Mouse (Mus musculus): Measurements from ENCODE around the gene Arhgef3. TPM values are rescaled to one million over a fixed set of nuclear protein-coding genes. Genes with fewer than 3 reads are reported as not detected.

The Arhgef3 gene
- total RNA-seq, 2 experiments from 2014 or later: 77.1 to 79.5 TPM

DNA sequence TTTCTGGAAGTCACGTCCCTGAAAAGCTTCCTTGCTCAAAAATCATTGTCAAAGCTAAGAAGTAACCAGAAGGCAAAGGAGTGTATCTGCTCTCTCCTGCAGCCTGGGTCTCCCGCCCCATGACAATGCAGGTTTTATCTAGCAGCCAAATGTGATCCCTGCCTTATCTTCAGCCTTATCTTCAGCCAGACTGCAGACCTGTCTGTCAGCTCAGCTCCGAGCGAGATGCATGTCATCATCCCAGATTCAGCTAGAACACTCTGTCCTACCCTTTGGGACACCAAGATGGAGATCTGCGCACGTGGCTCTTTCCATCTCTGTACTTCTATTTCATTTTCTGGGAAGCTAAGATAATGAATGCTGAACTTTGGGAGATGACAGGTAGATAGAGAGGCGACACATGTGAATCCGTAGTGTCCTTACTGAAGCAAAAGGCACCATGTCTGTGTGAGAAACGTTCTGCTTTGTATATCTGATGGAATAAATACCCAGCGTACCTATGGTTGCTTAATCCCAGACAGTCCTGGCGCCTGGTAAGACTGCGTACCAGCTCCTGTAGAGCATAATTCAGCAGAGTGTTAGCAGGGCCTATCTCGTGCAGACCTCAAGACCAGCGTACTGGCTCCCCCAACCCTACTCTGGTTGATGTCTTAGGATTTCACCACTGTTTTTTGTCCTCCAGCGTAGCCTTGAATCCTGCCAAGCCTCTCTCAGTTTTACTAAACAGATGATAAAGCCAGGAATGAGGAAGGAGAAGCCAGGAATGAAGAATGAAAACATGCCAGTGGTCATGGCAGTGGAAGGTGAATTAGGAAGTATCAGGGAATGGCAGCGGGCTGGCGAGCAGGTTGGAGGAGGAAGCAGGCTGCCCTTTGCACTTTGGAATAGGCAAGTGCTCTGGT, 235.4 kb downstream of the Arhgef3 start:
- Histone ChIP-seq H3K27ac (peak overlapping the region; percentile 70), H3K4me3 (no peak overlapping the region)
- no peak for TF ChIP-seq CTCF (conservative IDR thresholded peaks at IDR 0.05)
- no peak for DNase-seq (ENCODE audit: low spot score in 2 of 2)

- Histone ChIP-seq H3K4me3 (no peak overlapping the region), H3K27ac (peak overlapping the region; percentile 70)
- DNase-seq (ENCODE audit: low spot score in 2 of 2): no peak
- no peak for TF ChIP-seq CTCF (conservative IDR thresholded peaks at IDR 0.05)
Measured at GRCm38 (mm10) chr14:27351051-27351475, 236.4 kb downstream of the Arhgef3 start.

DNA sequence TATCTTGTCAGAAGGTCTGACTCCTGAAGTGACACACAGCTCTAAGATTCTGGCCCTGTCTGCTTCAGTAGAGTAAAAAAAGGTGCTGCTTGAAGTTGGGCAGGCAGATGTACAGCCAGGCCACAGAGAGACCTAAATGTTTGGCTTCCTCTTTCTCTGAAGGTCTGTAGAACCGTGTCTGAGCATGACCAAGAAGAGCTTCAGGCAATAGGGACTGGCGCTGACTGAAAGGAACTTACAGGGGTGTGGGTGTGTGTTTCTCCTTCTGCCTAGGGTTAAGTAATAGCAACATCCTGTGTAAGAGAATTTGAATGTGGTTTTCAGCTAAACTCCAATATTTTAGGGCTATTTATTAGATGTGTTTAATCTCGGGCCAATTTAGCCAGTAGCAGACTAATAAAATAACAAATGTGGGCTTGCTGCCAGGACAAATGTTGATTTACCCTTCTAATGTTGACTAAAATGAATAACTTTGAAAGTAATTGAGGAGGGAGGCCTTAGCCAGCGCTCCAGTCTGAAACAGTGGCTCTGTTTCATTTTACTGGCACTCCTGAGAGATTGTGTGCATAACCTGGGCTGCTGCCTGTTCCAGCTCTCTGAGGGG, 236.9 kb downstream of the Arhgef3 start:
- Histone ChIP-seq H3K27ac (peak overlapping the region; percentile 70), H3K4me3 (no peak overlapping the region)
- no peak for DNase-seq (ENCODE audit: low spot score in 2 of 2)
- TF ChIP-seq CTCF (conservative IDR thresholded peaks at IDR 0.05): no peak

DNA sequence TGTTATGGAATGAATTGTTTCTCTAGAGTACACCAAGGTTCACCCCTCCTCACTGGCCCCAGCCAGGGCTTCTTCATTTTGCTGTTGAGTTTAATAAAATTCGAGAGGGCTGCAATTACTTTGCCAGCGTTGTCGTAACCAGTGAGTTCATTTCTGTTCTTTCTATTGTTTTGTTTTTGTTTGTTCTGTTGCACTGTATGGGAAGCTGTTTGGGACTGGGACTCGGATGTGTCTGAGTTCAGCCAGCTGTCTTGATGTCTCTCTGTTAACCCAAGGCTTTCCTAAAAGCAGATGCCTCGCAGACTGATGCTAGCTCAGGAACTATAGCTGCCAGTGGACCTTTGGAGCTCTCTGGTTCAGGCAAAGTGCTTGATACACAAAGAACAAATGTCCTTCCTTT, 237.8 kb downstream of the Arhgef3 start:
- no peak for DNase-seq (ENCODE audit: low spot score in 2 of 2)
- no peak overlapping the region for H3K4me3 ChIP-seq
- no peak for TF ChIP-seq CTCF (conservative IDR thresholded peaks at IDR 0.05)
- H3K27ac ChIP-seq: peak overlapping the region; percentile 70; the same call in 1 of the 2 replicates

- no peak for DNase-seq (ENCODE audit: low spot score in 2 of 2)
- no peak overlapping the region for H3K4me3 ChIP-seq
- TF ChIP-seq CTCF (conservative IDR thresholded peaks at IDR 0.05): no peak
- no peak overlapping the region for H3K27ac ChIP-seq
Measured at GRCm38 (mm10) chr14:27355151-27355550, 240.5 kb downstream of the Arhgef3 start.

DNA sequence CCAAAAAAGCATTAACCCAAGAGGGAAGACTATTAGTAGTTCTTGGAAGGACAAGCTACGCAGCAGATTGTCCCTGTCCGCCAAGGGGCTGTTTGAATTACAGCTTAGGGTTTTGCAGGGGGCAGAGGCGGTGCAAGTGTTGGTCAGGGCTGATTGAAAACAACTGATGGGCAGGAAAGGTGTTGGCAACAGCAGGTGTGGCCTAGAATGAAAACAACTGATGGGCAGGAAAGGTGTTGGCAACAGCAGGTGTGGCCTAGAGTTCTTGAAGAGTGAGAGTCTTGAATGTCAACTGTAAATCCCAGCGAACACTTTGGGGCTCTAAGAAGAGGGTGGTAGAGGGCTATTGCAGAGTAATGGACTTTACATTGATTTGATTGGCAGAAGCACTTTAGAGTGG, 241.2 kb downstream of the Arhgef3 start:
- H3K27ac ChIP-seq: no peak overlapping the region
- DNase-seq (ENCODE audit: low spot score in 2 of 2): no peak
- H3K4me3 ChIP-seq: no peak overlapping the region
- no peak for TF ChIP-seq CTCF (conservative IDR thresholded peaks at IDR 0.05)

DNA sequence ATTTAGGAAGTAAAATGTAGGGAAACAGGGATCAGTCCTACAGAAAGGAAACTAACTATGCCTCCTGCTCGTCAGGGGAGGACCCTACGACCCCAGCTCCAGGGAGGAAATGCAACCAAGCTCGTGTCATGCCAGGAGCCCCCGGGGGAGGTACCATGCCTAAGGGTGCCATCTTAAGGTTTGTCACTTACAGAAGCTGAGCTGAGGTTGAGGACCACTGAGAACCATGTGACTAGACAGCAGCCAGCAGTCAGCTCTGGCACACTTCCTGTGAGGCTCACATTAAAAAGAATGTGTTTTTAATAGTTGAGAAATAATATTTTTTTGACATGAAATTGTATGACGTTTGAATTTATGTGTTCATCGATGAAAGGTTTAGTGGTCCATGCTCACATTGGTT, 242.4 kb downstream of the Arhgef3 start:
- no peak for DNase-seq (ENCODE audit: low spot score in 2 of 2)
- TF ChIP-seq CTCF (conservative IDR thresholded peaks at IDR 0.05): no peak
- Histone ChIP-seq H3K27ac (no peak overlapping the region), H3K4me3 (no peak overlapping the region)

DNA sequence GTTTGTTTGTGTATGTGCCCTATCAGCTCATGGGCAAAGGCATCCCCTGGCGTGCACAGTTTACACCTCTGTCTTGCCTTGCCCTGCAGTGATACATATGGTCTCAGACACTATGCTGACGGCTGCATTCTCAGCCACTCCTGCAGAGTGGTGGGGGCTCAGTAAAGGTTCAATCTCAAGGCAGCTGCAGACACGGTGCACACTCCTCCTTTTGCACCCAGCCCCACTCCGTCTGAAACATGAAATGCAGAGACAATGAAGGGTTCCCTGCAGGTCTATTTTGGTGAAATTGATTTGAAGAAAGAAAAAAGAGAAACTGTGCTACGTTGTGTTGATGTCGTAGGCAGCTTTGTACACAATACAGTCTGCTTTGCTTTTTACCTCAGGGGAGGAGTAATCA, 243.5 kb downstream of the Arhgef3 start:
- no peak overlapping the region for H3K4me3 ChIP-seq
- DNase-seq (ENCODE audit: low spot score in 2 of 2): no peak
- TF ChIP-seq CTCF (conservative IDR thresholded peaks at IDR 0.05): no peak
- no peak overlapping the region for H3K27ac ChIP-seq

GRCm38 (mm10) chr14:27360849-27361248, 246.2 kb downstream of the Arhgef3 start:
- H3K4me3 ChIP-seq: no peak overlapping the region
- TF ChIP-seq CTCF (conservative IDR thresholded peaks at IDR 0.05): no peak
- no peak for DNase-seq (ENCODE audit: low spot score in 2 of 2)
- peak overlapping the region; percentile 11; the same call in 1 of the 2 replicates for H3K27ac ChIP-seq

- no peak for DNase-seq (ENCODE audit: low spot score in 2 of 2)
- Histone ChIP-seq H3K4me3 (no peak overlapping the region), H3K27ac (no peak overlapping the region; the same call in 1 of the 2 replicates)
- no peak for TF ChIP-seq CTCF (conservative IDR thresholded peaks at IDR 0.05)
Measured at GRCm38 (mm10) chr14:27361514-27361913, 246.8 kb downstream of the Arhgef3 start.

- no peak for DNase-seq (ENCODE audit: low spot score in 2 of 2)
- TF ChIP-seq CTCF (conservative IDR thresholded peaks at IDR 0.05): no peak
- no peak overlapping the region for H3K27ac ChIP-seq
- H3K4me3 ChIP-seq: no peak overlapping the region
Measured at GRCm38 (mm10) chr14:27364668-27365257, 250.1 kb downstream of the Arhgef3 start.

DNA sequence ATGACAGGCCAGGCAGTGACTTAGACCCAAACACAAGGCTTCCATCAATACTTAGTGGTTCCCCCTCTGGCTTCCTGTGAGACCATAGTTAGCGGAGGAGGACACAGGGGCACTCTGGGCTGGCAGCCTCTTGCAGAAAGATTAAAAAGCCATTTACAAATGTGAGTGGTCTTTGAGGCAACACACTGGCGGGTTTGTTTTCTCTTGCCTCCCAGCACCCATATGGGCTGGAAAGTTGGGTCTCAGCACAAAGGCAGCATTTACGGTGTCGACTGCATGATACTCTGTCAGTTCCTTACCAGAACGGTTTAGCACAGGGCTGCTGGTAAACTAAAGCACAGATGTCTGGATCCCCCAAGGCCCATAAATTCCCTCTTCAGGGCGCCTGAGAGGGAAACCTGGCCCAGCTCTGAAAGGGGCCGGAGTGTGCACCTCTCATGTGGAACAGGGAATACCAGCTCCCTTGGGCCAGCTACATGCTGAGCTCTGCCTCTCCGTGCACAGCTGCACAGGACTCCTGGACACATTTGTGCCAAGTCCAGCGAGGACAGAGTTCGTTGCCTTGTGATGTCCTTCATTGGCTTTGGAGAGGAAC, 252.5 kb downstream of the Arhgef3 start:
- Histone ChIP-seq H3K27ac (peak overlapping the region; percentile 43; the same call in 1 of the 2 replicates), H3K4me3 (no peak overlapping the region)
- no peak for TF ChIP-seq CTCF (conservative IDR thresholded peaks at IDR 0.05)
- DNase-seq (ENCODE audit: low spot score in 2 of 2): no peak

- Histone ChIP-seq H3K27ac (peak overlapping the region; percentile 10; the same call in 1 of the 2 replicates), H3K4me3 (no peak overlapping the region)
- peak; percentile 18; the same call in 1 of the 2 replicates for TF ChIP-seq CTCF (conservative IDR thresholded peaks at IDR 0.05)
- no peak for DNase-seq (ENCODE audit: low spot score in 2 of 2)
Measured at GRCm38 (mm10) chr14:27368619-27369018, 253.9 kb downstream of the Arhgef3 start.

Measured in layer of hippocampus, adult 2 months (tissue).